Mouse (Mus musculus) cerebellum, adult 2 months (tissue): Measurements from ENCODE around the gene Spint1. TPM values are rescaled to one million over a fixed set of nuclear protein-coding genes. Genes with fewer than 3 reads are reported as not detected.
A peak's percentile ranks its signal among the peaks of the same experiment; 100 is the strongest.

ENCODE experiments used
- DNase-seq, 2 experiments: peaks; one replicate each; pipeline ENCODE4 v3.0.0; 2021
- H3K27ac ChIP-seq: fragments of 200-500 bp; 2 replicates; pipeline ENCODE4 v1.5.1; 2012; ENCODE audit warnings: low read length, control low read depth, inconsistent platforms; ENCODE audit not compliant: insufficient read depth
- H3K27me3 ChIP-seq: fragments of 200-500 bp; 2 replicates; pipeline ENCODE4 v1.6.1; 2012; ENCODE audit warnings: inconsistent platforms, mild to moderate bottlenecking, low read length, moderate library complexity; ENCODE audit not compliant: control insufficient read depth, insufficient read depth
- H3K4me1 ChIP-seq: fragments of 200-500 bp; 2 replicates; pipeline ENCODE4 v1.6.1; 2011; ENCODE audit warnings: low read length; ENCODE audit not compliant: control insufficient read depth, insufficient read depth
- H3K4me3 ChIP-seq: fragments of 200-500 bp; replicated peaks from 2 replicates; pipeline ENCODE3; 2011; ENCODE audit warnings: mild to moderate bottlenecking, low read depth, low read length, control low read depth; ENCODE audit not compliant: insufficient read depth
- CTCF ChIP-seq: fragments of 200-500 bp; IDR thresholded peaks from 2 replicates; pipeline ENCODE4 v1.5.1; 2011; ENCODE audit warnings: low read depth, mild to moderate bottlenecking, control low read depth, low read length, moderate library complexity, borderline replicate concordance; ENCODE audit not compliant: insufficient read depth
- POLR2A ChIP-seq: fragments of 200-500 bp; IDR thresholded peaks from 2 replicates; pipeline ENCODE4 v1.6.1; 2011; ENCODE audit warnings: low read length, control low read depth, borderline replicate concordance; ENCODE audit not compliant: insufficient read depth
- WGBS: fragments of 180-500 bp; shearing (Covaris S2); methylation state at CpG from one replicate; pipeline ENCODE4 v1.1.7; 2018; 5-methylcytosine and 5-hydroxymethylcytosine counted together
- polyA plus RNA-seq: library from polyadenylated mRNA; depleted of rRNA; stranded (reverse); fragments of >200 nt; gene quantifications from 2 replicates; pipeline ENCODE4 v1.2.3, GENCODE M21; 2012; rRNA removed

Gene Spint1
- polyA plus RNA-seq = 0.61 and 1.2 TPM in 2 replicates

- Histone ChIP-seq H3K27me3 (peaks cover 5% of the 10 kb centered on the region; the same call in 1 of the 2 replicates), H3K4me3 (no peak within 1 kb of the TSS), H3K4me1 (no peaks in the 10 kb centered on the region), H3K27ac (no peak within 1 kb of the TSS)
- DNase-seq = no peak
- WGBS = under 1% methylated on average over 71 of the region's 73 CpGs
- TF ChIP-seq CTCF = no peak
- no peak for TF ChIP-seq POLR2A
Measured at GRCm38 (mm10) chr2:119237210-119237870, at the start of gene Spint1. Spint1 (plus strand) TSS chr2:119237362.

GRCm38 (mm10) chr2:119189029-119189710 lies 48.0 kb upstream of the Spint1 start:
- Histone ChIP-seq H3K4me1 (0 out of 2 replicates have a peak, but pooled peaks cover 2% of the 10 kb centered on the region), H3K27ac (no peak overlapping the region), H3K27me3 (no peaks in the 10 kb centered on the region), H3K4me3 (peak overlapping the region; percentile 54)
- peak; percentile 88 to 94 for DNase-seq
- WGBS = under 1% methylated on average over 15 of the region's 15 CpGs
- peak; percentile 87 for TF ChIP-seq CTCF
- no peak for TF ChIP-seq POLR2A

GRCm38 (mm10) chr2:119190969-119191368 lies 46.2 kb upstream of the Spint1 start:
- Histone ChIP-seq H3K4me1 (0 out of 2 replicates have a peak, but pooled peaks cover 2% of the 10 kb centered on the region), H3K27ac (no peak overlapping the region), H3K27me3 (no peaks in the 10 kb centered on the region), H3K4me3 (no peak overlapping the region)
- no peak for DNase-seq
- no peak for TF ChIP-seq POLR2A
- TF ChIP-seq CTCF = no peak
- WGBS = 79% methylated on average over 5 of the region's 5 CpGs

- Histone ChIP-seq H3K27ac (no peak overlapping the region), H3K4me1 (peaks cover under 1% of the 10 kb centered on the region; the same call in 1 of the 2 replicates), H3K27me3 (no peaks in the 10 kb centered on the region), H3K4me3 (no peak overlapping the region)
- DNase-seq = peak; percentile 30 to 38
- TF ChIP-seq POLR2A (no peak), CTCF (no peak)
- WGBS = 30% methylated on average over 5 of the region's 5 CpGs
Measured at GRCm38 (mm10) chr2:119194140-119194539, 43.0 kb upstream of the Spint1 start.

GRCm38 (mm10) chr2:119196316-119197108 lies 40.6 kb upstream of the Spint1 start:
- H3K27me3 ChIP-seq = no peaks in the 10 kb centered on the region
- no peak for TF ChIP-seq CTCF
- TF ChIP-seq POLR2A = no peak
- no peak for DNase-seq
- WGBS = 72% methylated on average over 4 of the region's 4 CpGs
- H3K4me1 ChIP-seq = no peaks in the 10 kb centered on the region; the same call in 1 of the 2 replicates
- H3K27ac ChIP-seq = no peak overlapping the region
- H3K4me3 ChIP-seq = no peak overlapping the region

- no peaks in the 10 kb centered on the region; the same call in 1 of the 2 replicates for H3K4me1 ChIP-seq
- H3K27ac ChIP-seq = no peak overlapping the region
- H3K4me3 ChIP-seq = no peak overlapping the region
- DNase-seq = no peak
- H3K27me3 ChIP-seq = no peaks in the 10 kb centered on the region
- TF ChIP-seq POLR2A (no peak), CTCF (no peak)
- 79% methylated on average over 1 of the region's 1 CpGs for WGBS
Measured at GRCm38 (mm10) chr2:119197493-119197892, 39.7 kb upstream of the Spint1 start.

- DNase-seq = no peak
- no peaks in the 10 kb centered on the region; the same call in 1 of the 2 replicates for H3K4me1 ChIP-seq
- H3K4me3 ChIP-seq = no peak overlapping the region
- WGBS = 32% methylated on average over 1 of the region's 1 CpGs
- no peak overlapping the region for H3K27ac ChIP-seq
- no peaks in the 10 kb centered on the region for H3K27me3 ChIP-seq
- TF ChIP-seq POLR2A (no peak), CTCF (no peak)
Measured at GRCm38 (mm10) chr2:119198049-119198448, 39.1 kb upstream of the Spint1 start.
